Mouse (Mus musculus) cerebellum, adult 11-12 months (tissue): ENCODE measurements at regions not wholly inside any gene's neighbourhood (a gene's known extent, or its start where the extent isn't known, plus 50 kb on each side); places are given as distances from the start of the nearest gene placed in this dataset.

Experiments
- DNase-seq: peaks from one replicate; pipeline ENCODE4 v3.0.0; 2022

DNA sequence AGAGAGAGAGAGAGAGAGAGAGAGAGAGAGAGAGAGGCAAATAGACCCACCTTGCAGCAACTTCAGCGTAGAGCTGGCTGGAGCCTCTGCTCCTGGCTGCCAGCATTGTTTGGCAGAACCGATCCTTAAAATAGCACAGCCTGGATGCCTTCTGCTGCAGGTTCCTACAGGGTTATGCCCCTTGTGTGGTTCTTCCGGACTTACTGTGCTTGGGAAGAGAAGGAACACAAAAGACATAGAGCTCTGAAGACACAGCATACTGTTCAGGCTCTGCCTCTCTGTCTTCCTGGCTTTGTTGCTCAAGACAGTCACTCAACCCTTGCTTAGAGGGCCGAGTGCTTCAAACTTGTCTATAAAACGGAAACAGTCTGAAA is 86.2 kb upstream of the Slc25a26 start:
- DNase-seq = peak; percentile 84

DNA sequence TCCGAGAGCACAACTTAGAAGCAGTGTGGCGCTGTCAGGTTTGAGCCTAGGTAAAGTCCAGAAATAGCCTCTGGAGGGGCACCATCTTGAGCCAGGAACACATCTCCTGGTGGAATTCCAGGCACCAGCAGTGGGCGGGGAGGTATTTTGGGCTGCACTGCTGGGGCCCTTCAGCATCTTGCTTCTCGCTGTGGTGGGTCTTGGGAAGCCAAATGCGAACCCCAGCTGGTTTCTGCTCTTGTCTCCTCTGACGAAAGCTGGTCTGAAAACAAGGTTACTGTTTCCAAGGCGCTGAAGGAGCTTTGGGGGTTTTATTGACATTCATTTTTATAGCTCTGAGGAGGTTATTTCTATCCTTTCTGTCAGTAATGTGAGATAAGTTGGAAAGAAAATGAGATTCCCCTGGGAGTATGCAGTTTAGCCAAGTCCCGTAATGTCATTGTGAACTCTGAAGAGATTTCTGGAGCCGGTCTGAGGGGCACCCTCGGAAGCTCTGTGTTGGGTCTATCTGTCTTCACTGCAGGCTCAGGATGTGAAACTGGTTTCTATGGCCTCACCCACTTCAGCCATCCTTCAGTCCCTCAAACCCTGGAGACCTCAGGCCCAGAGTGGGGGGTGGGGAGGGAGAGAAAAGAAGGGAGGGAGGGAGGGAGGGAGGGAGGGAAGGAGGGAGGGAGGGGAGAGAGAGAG is 86.7 kb upstream of the Slc25a26 start:
- peak; percentile 69 for DNase-seq

- DNase-seq = no peak
These were observed 87.8 kb upstream of the Slc25a26 start for GRCm38 (mm10) chr6:94412341-94412740.

- DNase-seq = peak; percentile 45
These were observed 89.7 kb upstream of the Slc25a26 start for GRCm38 (mm10) chr6:94410480-94410879.

DNA sequence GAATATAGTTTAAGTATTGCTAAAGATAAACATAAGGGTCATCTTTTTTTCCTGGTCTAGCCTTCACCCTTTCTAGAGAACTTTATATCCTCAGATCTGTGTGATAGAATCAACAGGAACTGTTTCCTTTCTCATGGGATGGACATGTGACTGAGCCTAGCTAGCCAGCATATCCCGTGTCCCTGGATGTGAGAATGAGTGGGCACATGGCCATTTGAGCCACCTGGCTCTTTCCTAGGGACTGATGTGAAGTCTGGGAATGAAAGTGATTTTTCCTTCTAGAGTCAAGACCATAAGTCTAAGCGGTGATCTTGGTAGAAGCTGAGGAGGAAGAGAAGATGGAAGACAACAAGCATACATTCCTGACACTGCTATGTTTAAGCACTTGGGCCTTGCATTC is 91.1 kb upstream of the Slc25a26 start:
- peak; percentile 67 for DNase-seq

GRCm38 (mm10) chr6:94407751-94408150 is 92.4 kb upstream of the Slc25a26 start:
- DNase-seq = no peak

GRCm38 (mm10) chr6:94405371-94406076 is 94.6 kb upstream of the Slc25a26 start:
- no peak for DNase-seq

DNA sequence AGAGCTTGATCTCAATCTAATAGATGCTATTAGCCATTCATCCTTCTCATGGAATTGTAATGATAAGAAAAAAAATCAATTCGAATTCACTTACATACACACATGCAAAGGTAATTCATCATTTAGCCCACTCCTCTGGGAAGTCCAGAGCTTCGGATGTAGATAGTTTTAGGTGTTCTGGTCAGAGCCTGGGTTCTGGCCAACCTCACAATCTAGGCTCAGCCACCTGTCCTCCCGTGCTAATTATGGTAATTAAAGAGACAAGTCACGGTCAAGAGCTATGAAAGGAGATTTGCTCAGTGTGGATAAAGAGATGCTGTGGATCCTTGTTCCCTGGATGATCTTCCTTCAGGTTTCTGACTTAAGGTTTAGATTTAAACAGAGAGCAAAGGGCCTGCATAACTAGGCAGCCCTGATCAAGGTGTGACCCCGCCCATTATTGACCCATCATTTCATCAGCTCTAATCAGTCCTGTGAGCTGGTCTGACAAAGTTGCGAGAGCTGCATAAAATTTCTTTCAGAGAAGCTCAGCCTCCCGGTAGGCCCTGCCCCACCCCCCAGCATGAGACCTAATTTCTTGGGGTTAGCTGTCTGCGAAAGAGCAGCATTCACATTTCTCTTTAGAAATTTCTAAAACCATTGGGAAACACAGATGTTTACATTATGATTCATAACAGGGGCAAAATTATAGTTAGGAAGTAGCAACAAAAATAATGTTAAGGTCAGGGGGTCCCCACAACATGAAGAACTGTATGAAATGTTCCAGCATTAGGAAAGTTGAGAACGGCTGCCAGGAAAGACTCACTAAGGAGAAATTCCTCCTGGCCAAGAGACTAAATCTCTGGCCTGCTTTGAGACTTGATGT is 98.3 kb upstream of the Slc25a26 start:
- DNase-seq = peak; percentile 44

GRCm38 (mm10) chr6:94401061-94401591 is 99.0 kb upstream of the Slc25a26 start:
- DNase-seq = peak; percentile 40

DNA sequence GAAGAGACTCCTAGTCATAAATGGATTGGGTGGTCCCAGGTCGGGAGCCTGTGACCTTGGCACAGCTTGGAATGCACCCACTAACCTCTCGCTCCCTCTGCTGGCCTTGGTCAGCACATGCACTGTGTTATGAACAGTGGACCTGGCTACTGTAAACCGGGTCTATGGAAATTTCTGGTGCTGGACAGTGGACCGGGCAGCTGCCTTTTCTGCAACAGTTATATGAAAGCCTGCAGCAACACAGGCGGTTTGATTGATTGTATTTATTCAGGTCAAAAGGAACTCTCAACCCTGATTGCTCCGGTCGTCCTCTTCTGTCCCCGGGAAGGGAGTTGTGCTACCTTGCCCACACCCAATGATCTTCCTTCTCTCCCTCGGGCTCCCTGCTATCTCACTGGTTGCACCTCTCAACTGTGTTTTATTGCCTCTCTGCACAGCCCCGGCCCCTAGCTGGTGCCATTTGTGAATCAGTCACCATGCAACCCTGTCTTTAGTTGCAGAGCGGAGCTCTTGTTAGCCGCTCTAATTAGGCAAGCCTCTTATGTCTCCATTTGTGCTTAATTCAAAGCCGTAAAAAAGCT is 99.6 kb upstream of the Slc25a26 start:
- DNase-seq = peak; percentile 44

DNA sequence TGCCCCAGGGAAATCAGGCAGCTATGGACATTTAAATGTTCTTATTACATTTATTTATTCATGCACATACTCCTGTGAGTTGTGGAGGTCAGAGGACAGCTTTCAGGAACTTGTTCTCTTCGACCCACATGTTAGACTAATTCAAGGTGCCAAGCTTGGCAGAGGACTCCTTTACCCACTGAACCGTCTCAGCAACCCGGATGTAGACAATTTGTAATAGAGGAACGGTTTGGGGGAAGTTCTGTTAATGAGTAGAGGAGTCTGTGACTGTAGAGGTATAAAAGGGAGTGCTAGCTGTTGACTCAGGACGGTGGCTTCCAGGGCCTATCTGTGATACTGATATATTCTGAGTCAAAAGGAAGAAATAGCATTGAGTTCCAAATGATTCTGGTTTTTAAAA is 107.4 kb upstream of the Magi1 start:
- DNase-seq = no peak

- DNase-seq = no peak
These were observed 106.7 kb upstream of the Magi1 start for GRCm38 (mm10) chr6:94390403-94390802.

GRCm38 (mm10) chr6:94389716-94390115 is 106.0 kb upstream of the Magi1 start:
- DNase-seq = no peak

- DNase-seq = no peak
These were observed 103.9 kb upstream of the Magi1 start for GRCm38 (mm10) chr6:94387648-94388047.

- no peak for DNase-seq
These were observed 101.8 kb upstream of the Magi1 start for GRCm38 (mm10) chr6:94385531-94385930.

- DNase-seq = no peak
These were observed 86.3 kb upstream of the Magi1 start for GRCm38 (mm10) chr6:94369991-94370390.

DNA sequence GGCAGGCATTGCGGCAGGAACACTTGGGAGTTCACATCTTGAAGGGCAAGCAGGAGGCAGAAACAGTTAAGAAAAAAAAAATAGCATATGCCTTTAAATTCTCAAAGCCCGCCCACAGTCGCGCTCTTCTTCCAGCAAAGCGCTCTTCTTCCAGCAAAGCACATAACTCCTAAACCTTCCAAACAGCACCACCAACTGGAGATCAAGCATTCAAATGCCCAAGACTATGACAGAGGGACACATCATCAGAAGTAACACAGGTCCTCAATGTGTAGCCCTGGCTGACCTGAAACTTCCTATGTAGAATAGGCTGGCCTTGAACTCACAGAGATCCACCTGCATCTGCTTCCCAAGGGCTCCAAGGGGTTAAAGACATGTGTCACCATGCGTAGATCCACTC is 80.2 kb upstream of the Magi1 start:
- no peak for DNase-seq

- DNase-seq = no peak
These were observed 78.9 kb upstream of the Magi1 start for GRCm38 (mm10) chr6:94362626-94363025.

- DNase-seq = no peak
These were observed 73.9 kb upstream of the Magi1 start for GRCm38 (mm10) chr6:94357568-94357967.

DNA sequence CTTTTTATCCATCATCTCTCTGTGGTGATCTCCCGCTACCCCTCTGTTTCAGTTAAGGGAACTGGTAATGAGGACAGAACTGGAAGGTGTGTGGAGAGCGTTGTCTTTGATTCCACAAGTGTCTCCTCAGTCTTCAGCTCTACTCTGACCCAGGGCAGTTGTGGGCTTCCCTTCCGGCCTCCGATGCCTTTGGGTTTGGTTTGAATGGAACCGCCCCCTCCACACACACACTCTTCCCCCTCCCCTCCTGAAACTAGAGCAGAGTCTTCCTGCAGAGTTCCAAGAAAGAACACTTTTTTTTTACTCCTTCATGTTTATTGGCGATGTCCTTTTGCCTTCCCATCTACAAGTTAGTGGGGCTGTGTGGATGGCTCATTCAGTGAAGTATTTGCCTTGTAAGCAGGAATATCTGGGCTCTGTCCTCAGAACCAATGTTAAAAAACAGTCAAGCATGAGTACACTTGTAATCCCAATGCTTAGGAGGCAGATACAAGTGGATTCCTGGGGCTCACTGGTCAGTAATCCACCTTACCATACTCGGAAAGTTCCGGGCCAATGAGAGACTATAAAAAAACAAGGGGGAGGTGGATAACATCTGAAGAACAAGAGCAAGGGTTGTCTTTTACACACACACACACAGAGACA is 70.9 kb upstream of the Magi1 start:
- no peak for DNase-seq

GRCm38 (mm10) chr6:94344296-94344695 is 60.6 kb upstream of the Magi1 start:
- DNase-seq = peak; percentile 67

GRCm38 (mm10) chr6:94340546-94340945 is 56.8 kb upstream of the Magi1 start:
- no peak for DNase-seq

- DNase-seq = no peak
These were observed 52.5 kb upstream of the Magi1 start for GRCm38 (mm10) chr6:94336168-94336567.
